Mouse (Mus musculus) urinary bladder, adult 18-20 months (tissue): ENCODE results near the gene Ppp2r2c.

Experiments used
- DNase-seq, 2 experiments: peaks; one replicate each; pipeline ENCODE4 v3.0.0; 2022; ENCODE audit warnings: low spot score in 2 of 2, mixed read lengths in 2 of 2

The Ppp2r2c gene

GRCm38 (mm10) chr5:36868266-36869090 lies at the start of gene Ppp2r2c:
TSS of gene Ppp2r2c (plus strand) at chr5:36868513.
- no peak for DNase-seq

- no peak for DNase-seq
Measured at GRCm38 (mm10) chr5:36819742-36820141, 48.6 kb upstream of the Ppp2r2c start.

- peak in 1 of 2 experiments; percentile 23 for DNase-seq
Measured at GRCm38 (mm10) chr5:36820142-36820541, 48.2 kb upstream of the Ppp2r2c start.

- DNase-seq: no peak
Measured at GRCm38 (mm10) chr5:36822907-36823306, 45.4 kb upstream of the Ppp2r2c start.

- no peak for DNase-seq
Measured at GRCm38 (mm10) chr5:36829098-36829497, 39.2 kb upstream of the Ppp2r2c start.

- peak; percentile 79 to 91 for DNase-seq
Measured at GRCm38 (mm10) chr5:36829913-36830879, 38.1 kb upstream of the Ppp2r2c start, which contains the start of gene Man2b2. TSS of gene Man2b2 (minus strand) at chr5:36830653.

- DNase-seq: no peak
Measured at GRCm38 (mm10) chr5:36831272-36831671, 37.0 kb upstream of the Ppp2r2c start.

- DNase-seq: peak; percentile 36 to 49
Measured at GRCm38 (mm10) chr5:36835933-36836332, 32.4 kb upstream of the Ppp2r2c start.

GRCm38 (mm10) chr5:36839032-36839431 lies 29.3 kb upstream of the Ppp2r2c start:
- no peak for DNase-seq

GRCm38 (mm10) chr5:36839602-36840001 lies 28.7 kb upstream of the Ppp2r2c start:
- no peak for DNase-seq

- no peak for DNase-seq
Measured at GRCm38 (mm10) chr5:36840092-36840491, 28.2 kb upstream of the Ppp2r2c start.

- DNase-seq: no peak
Measured at GRCm38 (mm10) chr5:36841701-36842100, 26.6 kb upstream of the Ppp2r2c start.

GRCm38 (mm10) chr5:36844490-36844889 lies 23.8 kb upstream of the Ppp2r2c start:
- no peak for DNase-seq

- DNase-seq: no peak
Measured at GRCm38 (mm10) chr5:36851572-36851971, 16.7 kb upstream of the Ppp2r2c start.

GRCm38 (mm10) chr5:36855180-36855579 lies 13.1 kb upstream of the Ppp2r2c start:
- no peak for DNase-seq

GRCm38 (mm10) chr5:36856529-36856928 lies 11.8 kb upstream of the Ppp2r2c start:
- no peak for DNase-seq

- no peak for DNase-seq
Measured at GRCm38 (mm10) chr5:36857546-36857945, 10.8 kb upstream of the Ppp2r2c start.

- DNase-seq: no peak
Measured at GRCm38 (mm10) chr5:36861084-36861483, 7.2 kb upstream of the Ppp2r2c start.

GRCm38 (mm10) chr5:36866701-36867250 lies 1.5 kb upstream of the Ppp2r2c start:
- no peak for DNase-seq

- no peak for DNase-seq
Measured at GRCm38 (mm10) chr5:36867561-36867960, 752 bp upstream of the Ppp2r2c start.

- no peak for DNase-seq
Measured at GRCm38 (mm10) chr5:36869186-36869577, 869 bp downstream of the Ppp2r2c start.
